Mouse (Mus musculus): ENCODE measurements at regions not wholly inside any gene's neighbourhood (a gene's known extent, or its start where the extent isn't known, plus 50 kb on each side); places are given as distances from the start of the nearest gene placed in this dataset.
A peak's percentile ranks its signal among the peaks of the same experiment; 100 is the strongest.

DNA sequence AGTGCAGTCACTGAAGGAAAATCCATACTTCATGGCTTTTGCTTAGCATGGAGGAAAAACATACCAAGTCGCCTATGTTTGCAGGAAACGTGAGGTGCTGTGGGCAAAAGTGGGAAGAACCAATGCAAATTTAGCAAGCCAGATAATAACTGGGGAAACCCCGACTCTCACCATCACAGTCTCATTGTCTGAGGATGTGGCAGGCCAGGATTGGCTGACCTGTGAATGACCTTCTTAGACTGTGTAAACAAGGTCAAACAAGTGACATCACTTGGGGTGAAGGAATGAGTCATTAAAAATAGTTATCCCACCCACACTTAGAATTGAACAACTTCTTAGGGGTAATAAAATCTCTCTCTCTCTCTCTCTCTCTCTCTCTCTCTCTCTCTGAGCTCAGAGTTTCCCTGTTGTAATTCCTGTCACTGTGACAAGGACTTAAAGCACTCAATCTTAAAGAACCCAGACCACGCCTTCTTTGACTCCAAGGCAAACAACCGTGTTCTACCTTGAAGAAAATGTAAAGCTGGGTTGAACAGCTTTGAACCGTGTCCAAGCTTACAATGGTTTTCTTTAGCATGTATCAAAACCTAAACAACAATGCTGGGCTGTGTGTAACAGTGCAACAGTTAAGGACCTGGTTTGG is 142.0 kb downstream of the Sp3 start:
- DNase-seq: no peak

DNA sequence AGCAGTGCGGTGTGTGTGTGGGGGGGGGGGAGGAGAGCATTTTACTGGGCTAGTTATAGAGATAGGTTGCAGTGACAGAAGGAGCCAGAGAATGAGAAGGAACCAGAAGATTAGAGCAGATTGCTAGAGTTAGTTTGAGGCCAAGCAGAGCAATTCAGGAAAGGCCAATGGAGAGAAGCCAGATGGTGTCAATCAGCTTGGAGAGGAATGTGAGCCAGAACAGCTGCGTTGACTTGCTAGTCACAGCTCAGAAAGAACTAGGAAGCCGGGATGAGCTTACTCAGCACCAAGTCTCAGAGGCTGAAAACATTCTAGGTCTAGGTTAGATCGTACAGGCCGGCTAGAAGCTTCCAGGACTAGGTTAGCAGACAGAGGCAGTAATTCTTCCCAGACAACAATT is 140.6 kb downstream of the Sp3 start:
- no peak for DNase-seq

DNA sequence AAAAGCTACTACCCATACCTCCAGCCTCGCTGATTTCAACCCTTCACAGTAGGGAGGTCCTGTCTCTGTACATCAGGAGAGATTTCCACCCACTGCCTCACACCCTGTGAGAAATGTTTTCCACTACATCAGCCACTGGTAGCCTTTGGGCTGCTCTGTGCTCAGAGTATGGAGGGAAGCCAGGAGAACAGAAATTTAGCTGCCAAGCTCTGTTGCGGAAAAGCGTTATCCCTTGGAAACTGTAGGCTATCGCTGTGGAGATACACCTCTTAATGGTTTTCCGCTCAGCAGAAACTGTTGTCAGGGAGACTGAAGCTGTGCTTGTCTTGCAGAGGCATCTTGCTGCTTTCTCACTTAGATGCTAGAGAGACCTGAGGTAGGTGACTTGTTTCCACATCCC is 138.9 kb downstream of the Sp3 start:
- DNase-seq: no peak

DNA sequence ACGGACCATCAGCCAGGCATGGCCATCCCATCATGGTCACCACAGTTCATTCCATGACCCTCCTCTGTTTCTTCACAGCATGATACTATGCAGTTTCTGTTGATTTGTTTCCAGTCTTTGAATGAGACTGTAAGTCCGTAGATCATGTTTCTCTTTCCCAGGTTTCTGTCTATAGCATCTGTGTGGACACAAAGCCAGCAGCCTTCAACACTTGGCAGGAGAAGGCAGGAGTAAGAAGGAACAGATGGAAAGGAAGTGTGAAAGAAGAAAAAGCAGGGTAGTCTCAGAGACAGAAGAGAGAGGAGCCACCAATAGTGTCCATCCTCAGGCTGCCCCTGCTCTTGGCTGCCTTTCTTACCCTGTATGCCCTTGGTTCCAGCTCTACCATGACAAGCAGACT is 136.6 kb downstream of the Sp3 start:
- DNase-seq: no peak

DNA sequence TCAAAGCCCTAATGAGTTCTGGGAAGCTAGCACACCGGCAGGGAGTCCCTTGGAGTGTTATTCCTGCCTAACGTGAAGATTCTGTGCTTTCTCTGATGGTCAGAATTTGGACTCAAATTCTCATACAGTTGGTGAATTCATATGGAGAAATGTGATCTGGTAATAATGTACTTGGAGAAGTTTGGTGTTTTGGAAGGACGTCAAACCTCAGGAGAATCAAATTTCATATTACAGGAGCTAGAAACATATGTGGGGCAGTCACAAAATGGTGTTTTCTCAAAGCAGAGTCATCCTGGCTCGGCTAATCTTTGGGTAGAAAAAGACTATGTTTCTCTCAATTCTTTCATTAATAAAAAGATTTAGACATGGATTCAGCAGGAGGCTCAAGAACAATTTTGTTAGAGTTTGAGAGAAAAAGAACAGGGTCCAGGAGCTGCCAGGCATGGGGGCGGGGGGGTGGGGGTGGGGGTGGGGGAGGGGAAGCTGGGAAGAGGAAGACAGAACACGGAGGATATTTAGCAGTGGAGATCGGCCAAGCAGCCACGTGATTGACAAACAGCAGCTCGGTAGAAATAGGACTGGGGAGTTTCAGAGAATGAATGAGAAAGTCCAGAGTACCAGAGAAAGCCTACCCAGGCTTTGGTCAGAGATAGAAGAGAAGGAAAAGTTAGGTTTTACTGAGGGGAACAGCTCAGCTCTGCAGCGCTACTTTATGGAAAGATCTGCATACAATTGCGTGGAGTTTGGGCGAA is 130.6 kb downstream of the Sp3 start:
- DNase-seq: no peak

DNA sequence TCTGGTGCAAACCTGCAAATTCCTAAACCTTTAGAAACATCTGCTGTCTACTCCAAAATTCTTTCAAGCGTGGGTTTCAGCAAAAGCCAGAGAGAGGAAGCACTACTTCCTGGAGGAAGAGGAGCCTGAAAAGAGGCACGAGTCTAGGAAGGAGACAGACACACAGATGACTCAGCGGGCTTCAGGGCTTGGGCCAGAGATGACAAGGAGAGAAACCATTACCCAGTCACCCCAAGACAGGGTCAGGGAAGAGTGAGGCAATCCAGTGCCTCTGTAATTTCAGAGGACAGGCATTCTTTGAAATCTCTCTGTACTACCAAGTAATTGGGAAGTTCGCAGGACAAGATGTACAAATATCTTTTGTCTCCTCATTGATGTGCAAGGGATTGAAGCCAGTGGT is 127.7 kb downstream of the Sp3 start:
- DNase-seq: no peak

DNA sequence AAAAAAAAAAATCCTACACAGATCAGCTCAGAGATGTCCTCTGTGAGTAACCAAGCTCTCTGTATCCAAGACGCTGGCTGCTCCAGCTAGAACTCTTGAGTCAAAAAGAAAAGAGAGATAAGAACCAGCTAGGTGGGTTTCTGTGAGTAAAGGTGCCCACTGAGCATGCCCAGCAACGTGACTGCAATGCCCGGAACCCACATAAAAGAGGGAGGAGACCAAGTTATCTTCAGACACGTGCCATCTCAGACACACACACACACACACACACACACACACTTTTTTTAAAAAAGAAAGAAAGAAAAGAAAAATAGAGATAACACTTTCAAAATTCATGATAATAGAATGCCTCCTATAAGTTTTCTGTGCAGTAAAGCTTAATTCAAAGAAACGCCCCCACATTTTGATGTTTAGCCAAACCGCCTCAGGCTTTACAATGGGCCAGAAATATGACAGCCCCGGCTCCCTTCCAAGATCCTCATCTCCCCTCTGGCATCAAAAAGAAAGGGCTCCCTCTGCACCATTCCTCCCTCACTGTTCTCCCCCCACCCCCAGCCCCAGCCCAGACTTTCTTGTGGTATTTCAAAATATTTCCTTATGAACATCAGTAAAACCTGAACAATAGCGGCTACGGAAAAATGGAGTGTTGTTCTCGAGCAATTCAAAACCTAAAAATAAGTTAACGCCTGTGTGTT is 124.8 kb downstream of the Sp3 start:
- no peak for DNase-seq

DNA sequence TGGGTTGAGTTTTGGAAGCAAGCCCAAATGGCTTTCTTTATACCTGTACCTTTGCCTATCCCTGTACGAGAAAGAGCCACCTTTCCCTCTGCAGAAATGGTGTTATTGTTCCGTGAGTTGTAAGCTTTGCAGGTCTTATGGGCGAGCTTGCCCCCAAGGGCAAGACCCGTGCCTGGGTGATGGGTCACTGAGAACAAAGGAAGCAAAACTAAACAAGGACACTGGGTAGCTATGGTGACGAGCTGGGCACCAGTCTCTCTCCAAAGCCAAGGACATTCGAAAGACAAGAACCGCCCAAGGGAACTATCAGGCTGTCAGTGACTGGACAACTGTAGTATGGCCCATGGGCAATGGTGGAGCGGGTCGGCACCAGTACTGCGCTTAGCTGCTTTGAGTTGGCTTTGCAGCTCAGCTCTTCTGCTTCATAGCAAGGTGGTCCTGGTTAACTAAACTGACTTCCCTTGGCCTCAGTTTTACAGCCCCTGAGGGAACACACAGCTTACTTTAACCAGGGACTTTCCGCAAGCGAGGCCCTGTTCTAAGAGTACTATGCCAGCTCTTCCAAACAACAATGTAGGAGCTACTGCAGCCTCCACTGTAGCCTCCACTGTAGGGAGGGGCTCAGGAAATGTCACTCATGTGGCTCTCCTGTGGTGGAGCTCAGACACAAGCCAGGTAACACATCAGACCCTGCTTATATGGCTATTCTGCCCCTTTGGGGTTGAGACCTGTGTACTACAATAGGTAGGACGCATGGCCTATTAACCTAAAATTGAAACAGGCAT is 124.1 kb downstream of the Sp3 start:
- no peak for DNase-seq

DNA sequence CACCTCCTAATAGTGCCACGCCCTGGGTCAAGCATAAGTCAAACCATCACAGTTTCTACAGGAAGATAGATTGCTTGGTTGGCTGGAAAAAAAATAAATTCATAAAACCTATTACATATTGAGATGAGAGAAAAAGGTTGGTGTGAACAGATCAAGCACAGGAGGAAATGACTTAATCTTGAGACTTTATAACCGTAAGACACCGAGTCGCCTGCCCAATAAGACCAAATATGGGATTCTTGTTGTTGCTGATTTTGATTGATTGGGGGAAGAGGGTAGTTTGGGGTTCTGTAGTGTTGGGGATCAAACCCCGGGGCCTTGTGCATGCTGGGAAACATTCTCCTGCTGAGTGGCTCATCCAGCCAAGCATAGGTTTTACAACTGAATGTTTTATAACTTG is 122.9 kb downstream of the Sp3 start:
- no peak for DNase-seq

DNA sequence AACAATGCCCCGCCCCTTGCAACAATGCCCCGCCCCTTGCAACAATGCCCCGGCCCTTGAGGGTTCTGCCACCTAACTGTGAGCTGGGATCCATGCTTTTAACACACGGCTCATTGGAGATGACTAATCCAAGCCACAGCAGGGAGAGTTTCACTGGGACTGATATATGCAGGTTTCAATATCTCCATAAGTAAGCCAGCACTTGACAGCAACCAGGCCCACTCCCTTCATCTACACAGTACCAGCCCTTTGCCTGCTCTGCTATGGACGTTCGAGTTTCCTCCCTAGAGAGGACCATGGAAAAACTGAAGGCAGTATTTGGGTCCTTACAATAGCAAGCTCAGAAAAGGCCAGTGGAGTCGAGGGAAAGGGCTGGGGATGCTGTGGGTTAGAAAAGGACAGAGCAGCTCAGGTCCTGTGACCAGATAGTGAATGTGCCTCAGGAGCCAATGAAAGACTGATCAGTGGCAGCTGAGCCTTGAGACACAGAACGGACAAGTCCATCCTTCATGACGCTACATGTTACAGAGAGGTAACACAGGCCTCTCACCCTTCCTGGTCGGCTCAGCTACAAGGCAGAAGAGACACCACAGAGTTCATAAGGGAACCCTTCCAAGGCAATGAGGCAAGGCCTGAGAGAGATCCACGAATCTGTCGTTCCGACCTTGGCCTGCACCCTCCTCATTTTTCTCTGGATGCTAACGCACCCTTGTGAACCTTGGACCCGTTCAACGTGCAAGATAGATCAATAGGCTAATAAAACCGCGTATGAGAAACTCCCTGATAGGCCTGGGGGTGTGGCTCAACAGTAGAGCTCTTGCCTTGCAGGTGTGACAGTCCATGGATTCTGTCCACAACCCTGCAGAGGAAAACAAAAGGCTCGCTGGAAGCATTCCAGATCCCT is 114.5 kb downstream of the Sp3 start:
- DNase-seq: no peak

DNA sequence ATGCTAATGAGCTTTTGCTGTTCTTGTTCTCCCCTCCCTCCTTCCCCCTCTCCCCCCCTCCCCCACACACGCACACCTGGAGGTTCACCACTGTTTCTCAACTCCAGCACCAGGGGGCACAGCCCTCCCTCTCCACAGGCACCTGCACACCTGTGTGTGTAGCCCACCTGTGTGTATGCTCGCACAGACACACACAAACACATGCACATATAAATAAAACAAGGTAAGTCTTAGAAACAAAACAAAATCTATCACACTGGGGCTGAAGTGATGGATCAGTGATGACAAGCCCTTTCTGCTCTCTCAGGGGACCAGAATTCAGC is 113.9 kb downstream of the Sp3 start:
- no peak for DNase-seq

DNA sequence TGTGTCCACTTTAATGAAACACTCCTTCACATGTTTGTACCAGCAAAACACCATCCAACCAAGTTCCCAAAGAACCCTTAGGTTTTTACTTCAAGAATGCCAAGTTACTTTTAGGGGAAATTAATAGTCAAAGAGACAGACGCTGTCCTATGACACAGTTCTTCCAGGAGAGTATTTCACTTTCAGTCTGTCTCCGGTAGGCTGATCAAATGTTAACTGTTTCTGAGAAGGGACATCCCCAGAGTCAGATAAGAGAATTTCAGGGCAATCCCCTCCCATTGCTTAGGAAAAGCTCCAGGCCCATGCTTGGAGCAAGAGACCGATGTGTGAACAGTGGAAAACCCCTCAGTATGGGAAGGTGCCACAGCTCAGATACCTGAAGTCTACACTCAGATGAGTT is 112.1 kb downstream of the Sp3 start:
- DNase-seq: no peak

DNA sequence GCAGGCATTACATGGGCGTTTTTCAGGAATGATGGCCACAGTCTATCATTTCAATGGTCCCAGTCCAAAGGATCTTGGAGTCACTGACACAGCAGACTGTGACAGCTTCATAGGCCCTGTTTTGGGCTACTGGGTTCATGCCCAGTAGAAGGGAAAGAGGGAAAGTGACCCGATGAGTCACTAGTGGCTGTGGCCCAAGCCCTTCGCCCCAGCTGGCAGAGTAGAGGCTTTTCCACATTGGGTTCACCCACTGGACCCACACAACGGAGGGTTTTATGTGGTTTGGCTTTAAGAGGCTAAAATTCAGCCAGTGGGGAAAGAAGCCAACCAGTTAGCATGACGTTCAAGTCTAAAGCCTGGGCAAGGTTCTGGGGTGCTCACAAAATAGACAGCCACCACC is 108.4 kb downstream of the Sp3 start:
- DNase-seq: peak; percentile 15

DNA sequence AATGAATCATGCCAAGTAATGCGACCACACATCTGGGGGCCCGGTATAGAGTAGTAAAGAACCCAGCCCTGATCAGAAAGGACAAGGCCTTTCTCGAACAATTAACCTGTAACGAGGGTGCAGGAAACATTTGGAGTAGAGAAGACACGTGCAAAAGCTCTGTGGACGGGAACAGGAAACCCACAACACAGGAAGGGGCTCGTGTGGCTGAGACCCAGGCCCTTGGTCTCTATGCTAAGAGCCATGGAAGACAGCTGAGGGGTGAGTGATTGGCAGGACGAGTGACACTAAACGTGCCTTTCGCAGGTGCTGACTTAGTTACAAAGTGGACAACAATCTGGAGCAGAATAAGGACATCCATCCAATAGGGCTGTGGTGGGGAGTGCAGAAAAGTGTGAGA is 106.3 kb downstream of the Sp3 start:
- no peak for DNase-seq

DNA sequence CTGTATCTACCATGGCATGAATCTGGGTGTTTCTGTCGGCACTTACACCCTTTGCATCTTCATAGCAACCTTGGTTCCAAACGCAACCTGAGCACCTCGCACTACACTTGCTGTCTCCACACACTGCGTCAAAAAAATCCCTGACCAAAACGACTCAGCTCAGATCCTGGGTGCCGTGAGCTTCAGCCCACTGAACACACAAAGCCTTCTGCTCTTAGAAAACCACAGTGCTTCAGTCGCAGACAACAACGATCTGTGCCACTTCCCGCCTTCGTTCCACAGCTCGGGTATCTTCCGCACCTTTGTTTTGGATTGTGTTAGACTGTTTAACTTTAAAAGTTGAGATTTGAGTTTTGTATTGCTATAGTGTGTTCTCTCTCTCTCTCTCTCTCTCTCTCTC is 105.7 kb downstream of the Sp3 start:
- no peak for DNase-seq

DNA sequence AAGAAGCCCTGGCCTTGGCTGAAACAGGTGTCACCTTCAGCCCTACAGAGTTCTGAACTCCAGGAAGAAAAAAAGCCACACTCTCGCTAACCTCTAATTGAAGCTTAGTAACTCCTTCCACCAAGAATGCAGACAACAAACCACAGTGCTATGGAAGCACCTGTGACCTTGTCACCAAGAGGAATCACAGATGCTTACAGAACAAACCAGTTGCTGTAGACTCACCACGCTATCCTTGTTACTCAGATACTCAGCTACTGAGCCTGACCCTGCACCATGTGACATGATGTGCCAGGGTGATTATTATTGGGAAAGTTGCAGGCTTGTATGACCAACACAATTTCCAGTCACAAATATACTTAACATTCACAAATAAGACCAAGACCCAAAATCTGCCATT is 104.6 kb downstream of the Sp3 start:
- DNase-seq: no peak

DNA sequence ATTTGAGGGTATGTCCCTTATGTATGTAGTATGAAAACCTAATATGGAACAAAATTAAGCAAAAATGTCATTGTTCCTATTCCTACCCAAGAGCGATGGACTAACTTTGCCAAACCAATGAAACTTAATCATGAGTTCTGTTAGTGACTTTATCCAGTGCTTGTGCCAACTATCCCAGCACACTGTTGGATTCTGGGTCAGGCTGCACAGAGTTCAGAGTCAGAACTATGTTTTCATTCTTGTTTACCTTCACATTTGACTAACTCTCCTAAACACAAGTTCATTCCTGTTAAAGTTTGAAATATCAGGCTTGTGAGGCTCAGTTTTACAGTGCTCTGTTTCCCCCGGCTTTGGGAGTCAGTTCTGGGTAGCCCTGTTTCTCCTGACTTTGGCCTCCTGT is 100.2 kb downstream of the Sp3 start:
- no peak for DNase-seq

DNA sequence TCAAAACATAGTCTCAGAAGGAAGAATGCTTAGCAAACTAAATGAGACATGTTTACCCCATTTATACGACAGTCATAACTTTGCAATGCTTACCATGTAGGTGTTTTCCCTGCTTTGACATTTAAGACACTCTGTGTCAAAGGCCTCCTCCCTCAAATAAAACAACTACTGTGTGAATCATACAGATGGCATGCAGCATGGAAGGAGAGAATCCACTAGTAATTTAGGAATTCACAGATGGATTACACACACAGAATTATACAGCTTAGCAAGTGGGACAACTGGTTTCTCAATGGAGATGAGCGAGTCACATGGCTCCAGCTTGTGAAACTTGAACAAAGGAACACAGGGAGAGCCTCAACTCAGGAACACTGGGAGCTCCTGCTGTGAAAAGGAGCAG is 98.7 kb downstream of the Sp3 start:
- no peak for DNase-seq

DNA sequence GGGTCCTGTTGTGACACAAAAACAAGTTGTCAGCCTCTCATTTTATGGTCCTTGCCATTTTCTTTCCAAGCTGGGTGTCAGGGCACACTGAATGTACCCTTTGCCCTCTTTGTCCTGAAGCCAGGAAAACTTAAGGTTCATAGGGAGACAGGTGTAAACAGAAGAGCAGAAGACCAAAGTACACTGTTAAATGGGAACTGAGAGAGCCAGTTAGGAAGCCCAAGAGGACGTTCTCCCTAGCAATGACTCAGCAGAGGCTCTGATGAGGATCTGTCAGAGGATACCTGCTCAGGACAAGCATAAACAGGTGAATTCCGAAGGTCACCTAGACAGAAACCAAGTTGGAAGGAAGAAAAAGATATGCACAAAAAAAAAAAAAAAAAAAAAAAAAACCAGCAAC is 94.0 kb downstream of the Sp3 start:
- no peak for DNase-seq
